Mouse (Mus musculus) ES-E14 (cell line): ENCODE measurements around the gene Arv1. TPM values are rescaled to one million over a fixed set of nuclear protein-coding genes. Genes with fewer than 3 reads are reported as not detected.

Experiments used
- DNase-seq: peaks from one replicate; pipeline ENCODE4 v3.0.0-alpha.2; 2013; ENCODE audit warnings: low read depth, low spot score
- H3K27ac ChIP-seq: 2 replicates; pipeline ENCODE4 v1.5.1; 2012; ENCODE audit warnings: low read depth, mild to moderate bottlenecking, low read length, moderate library complexity, mixed read lengths; ENCODE audit not compliant: poor library complexity, insufficient read depth, severe bottlenecking
- H3K36me3 ChIP-seq: 2 replicates; pipeline ENCODE4 v1.6.1; 2012; ENCODE audit warnings: mild to moderate bottlenecking, low read length, moderate library complexity, mixed read lengths; ENCODE audit not compliant: control insufficient read depth, poor library complexity, insufficient read depth, severe bottlenecking
- H3K4me1 ChIP-seq, 2 experiments: fragments of 150-350 bp in 1 of 2; sonication (generic) in 1 of 2; 2 replicates each; pipeline ENCODE4 v1.6.1; 2012; ENCODE audit warnings: low read length in 2 of 2, mild to moderate bottlenecking in 1 of 2, mixed read lengths in 1 of 2; ENCODE audit not compliant: control insufficient read depth in 2 of 2, insufficient read depth in 2 of 2, poor library complexity in 1 of 2
- H3K4me3 ChIP-seq, 2 experiments: fragments of 150-350 bp in 1 of 2; sonication (generic) in 1 of 2; 2 replicates each; pipeline ENCODE4 v1.5.1; 2012; ENCODE audit warnings: low read length in 2 of 2, low read depth in 1 of 2, mild to moderate bottlenecking in 1 of 2, mixed read lengths in 1 of 2; ENCODE audit not compliant: insufficient read depth in 1 of 2, poor library complexity in 1 of 2, severe bottlenecking in 1 of 2
- H3K9ac ChIP-seq: 2 replicates; pipeline ENCODE4 v1.6.1; 2012; ENCODE audit warnings: low read depth, mild to moderate bottlenecking, low read length, mixed read lengths; ENCODE audit not compliant: poor library complexity, insufficient read depth, severe bottlenecking
- H3K9me3 ChIP-seq: fragments of 150-350 bp; sonication (generic); 2 replicates; pipeline ENCODE4 v1.6.1; 2012; ENCODE audit warnings: low read depth, mild to moderate bottlenecking, low read length; ENCODE audit not compliant: control insufficient read depth, insufficient read depth
- CHD2 ChIP-seq: IDR thresholded peaks from 2 replicates; pipeline ENCODE4 v1.6.1; 2014; ENCODE audit warnings: mild to moderate bottlenecking, low read depth, low read length, inconsistent platforms
- HCFC1 ChIP-seq: IDR thresholded peaks from 2 replicates; pipeline ENCODE4 v1.6.1; 2012; ENCODE audit warnings: low read length, inconsistent platforms, borderline replicate concordance; ENCODE audit not compliant: insufficient read depth
- MAFK ChIP-seq: IDR thresholded peaks from 2 replicates; pipeline ENCODE4 v1.6.1; 2014; ENCODE audit warnings: mild to moderate bottlenecking, low read depth, low read length, inconsistent platforms; ENCODE audit not compliant: insufficient read depth
- ZC3H11A ChIP-seq: IDR thresholded peaks from 2 replicates; pipeline ENCODE4 v1.6.1; 2012; ENCODE audit warnings: low read depth, mild to moderate bottlenecking, inconsistent platforms, low read length, borderline replicate concordance
- ZNF384 ChIP-seq: IDR thresholded peaks from 2 replicates; pipeline ENCODE4 v1.6.1; 2012; ENCODE audit warnings: low read depth, low read length, inconsistent platforms
- in situ Hi-C, 2 experiments: fragments of 600-800 bp; cut with MboI; formaldehyde crosslinking; loops; one replicate each; pipeline ENCODE4 v1.15.1; 2025; ENCODE audit warnings: low sequenced_read_pairs in 2 of 2, inconsistent platforms in 1 of 2; ENCODE audit not compliant: unreplicated experiment in 2 of 2
- total RNA-seq: library from RNA; depleted of rRNA; stranded (reverse); fragments of 300-350 nt; gene quantifications from 2 replicates; pipeline ENCODE4 v1.2.3, GENCODE M21; 2012

Arv1 gene
- total RNA-seq, 1 experiment, result 25.1 TPM

DNA sequence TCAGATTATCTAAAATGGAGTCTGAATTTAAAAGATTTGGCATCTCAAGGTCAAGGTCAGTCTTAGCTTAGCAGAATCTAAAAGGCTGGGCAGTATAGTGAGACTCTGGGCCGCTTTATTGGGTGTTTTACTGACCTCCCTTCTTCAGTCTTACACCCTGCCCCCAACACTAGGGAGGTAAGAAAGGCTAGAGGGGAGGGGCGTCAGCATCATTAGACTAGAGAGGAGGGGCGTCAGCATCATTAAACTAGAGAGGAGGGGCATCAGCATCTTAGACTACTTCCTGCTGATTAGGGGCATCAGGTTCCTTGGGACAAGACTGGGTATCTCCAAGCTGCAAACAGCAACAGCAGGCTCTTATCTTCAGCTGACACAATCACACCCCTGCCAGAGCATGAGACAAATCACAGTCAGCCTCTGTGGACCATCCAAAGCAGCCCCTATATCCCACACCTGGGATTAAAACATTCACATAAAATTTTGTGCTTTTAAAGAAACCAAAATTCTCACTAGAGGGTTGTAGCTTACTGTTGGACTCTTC, 13.5 kb downstream of the Arv1 start:
- Histone ChIP-seq H3K4me3 (no peak overlapping the region), H3K9ac (no peak overlapping the region), H3K4me1 (0 out of 4 replicates have a peak, but pooled peaks cover 0 to 3% of the 10 kb centered on the region in 2 experiments), H3K36me3 (peaks cover 26% of the 10 kb centered on the region), H3K9me3 (no peaks in the 10 kb centered on the region), H3K27ac (no peak overlapping the region)
- DNase-seq, result no peak
- in situ Hi-C loops, result no loop called here
- TF ChIP-seq CHD2 (no peak), ZNF384 (no peak), MAFK (no peak), HCFC1 (no peak), ZC3H11A (no peak)

DNA sequence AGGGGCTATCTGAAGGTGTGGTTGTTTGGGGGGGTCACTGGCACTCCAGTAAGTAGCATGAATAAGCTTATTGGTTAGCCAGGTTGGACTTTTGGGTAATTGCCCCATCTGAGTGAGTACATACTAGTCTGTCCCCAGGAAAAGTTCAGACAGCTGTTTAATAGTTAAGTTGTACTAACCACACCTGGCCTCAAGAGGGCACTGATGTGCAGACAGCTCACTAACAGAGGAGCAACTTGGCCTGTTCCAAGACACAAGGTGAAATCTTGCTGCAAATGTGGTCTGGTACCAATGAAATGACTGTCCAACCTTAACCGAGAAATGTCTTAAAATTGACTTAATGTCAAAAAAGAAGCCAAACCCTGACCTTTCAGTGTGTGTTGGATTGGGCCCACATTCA, 17.3 kb downstream of the Arv1 start:
- 0 out of 4 replicates have a peak, but pooled peaks cover 0 to 3% of the 10 kb centered on the region in 2 experiments for H3K4me1 ChIP-seq
- DNase-seq, result no peak
- no peaks in the 10 kb centered on the region; the same call in 1 of the 2 replicates for H3K36me3 ChIP-seq
- in situ Hi-C loops, result no loop called here
- no peak overlapping the region for H3K27ac ChIP-seq
- no peak overlapping the region for H3K9ac ChIP-seq
- H3K9me3 ChIP-seq, result no peaks in the 10 kb centered on the region
- no peak overlapping the region for H3K4me3 ChIP-seq
- TF ChIP-seq CHD2 (no peak), MAFK (no peak), HCFC1 (no peak), ZC3H11A (no peak), ZNF384 (no peak)

DNA sequence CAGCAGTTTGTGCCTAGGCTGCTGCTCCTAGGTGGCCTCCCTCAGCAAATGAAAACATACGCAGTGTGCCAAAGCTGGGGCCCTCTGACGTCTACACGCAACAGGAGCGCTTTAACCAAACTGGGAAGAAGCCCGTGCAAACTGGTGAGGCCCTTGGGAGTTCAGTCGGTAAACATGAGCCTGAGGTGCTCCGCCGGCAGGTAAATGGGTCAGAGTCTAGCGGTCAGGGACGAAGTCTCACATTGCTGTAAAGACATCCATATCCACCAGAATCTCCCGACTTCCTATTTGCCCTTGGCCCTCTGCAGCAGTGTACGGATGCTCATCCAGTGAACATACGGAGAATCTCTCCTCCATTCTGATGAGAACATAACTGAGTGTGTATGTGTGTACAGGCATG, 24.7 kb downstream of the Arv1 start:
- Histone ChIP-seq H3K27ac (no peak overlapping the region), H3K9ac (no peak overlapping the region), H3K36me3 (no peaks in the 10 kb centered on the region), H3K4me1 (peaks cover 3% of the 10 kb centered on the region in 2 experiments; a peak in 1 of 4 replicates), H3K4me3 (no peak overlapping the region), H3K9me3 (no peaks in the 10 kb centered on the region)
- no peak for DNase-seq
- in situ Hi-C loops, result no loop called here
- no peak for TF ChIP-seq ZNF384
- no peak for TF ChIP-seq CHD2
- TF ChIP-seq ZC3H11A, result no peak
- TF ChIP-seq HCFC1, result no peak
- TF ChIP-seq MAFK, result no peak

DNA sequence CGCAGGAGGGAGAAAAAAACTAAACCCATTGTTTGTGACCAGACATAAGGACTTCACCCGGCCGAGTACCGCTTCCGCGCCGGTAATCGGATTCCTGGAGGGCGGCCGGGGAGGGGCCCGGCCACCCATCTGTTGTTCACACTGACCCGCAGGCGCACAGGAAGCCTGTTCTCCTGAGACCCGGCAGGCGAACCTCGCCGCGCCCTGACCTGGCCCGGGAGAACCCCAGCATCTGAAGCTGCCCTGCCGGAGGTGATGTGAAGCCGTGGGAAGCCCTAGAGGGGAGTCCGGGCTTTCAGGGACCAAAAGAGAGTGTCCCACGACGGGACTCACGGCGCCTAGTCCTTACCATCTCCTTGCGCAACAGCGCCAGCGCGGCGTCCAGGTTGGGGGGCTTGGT, 29.3 kb downstream of the Arv1 start:
- H3K9ac ChIP-seq, result peak overlapping the region; percentile 77
- no peaks in the 10 kb centered on the region for H3K36me3 ChIP-seq
- peaks cover 3 to 11% of the 10 kb centered on the region in 2 experiments; a peak in 2 of 4 replicates for H3K4me1 ChIP-seq
- H3K27ac ChIP-seq, result no peak overlapping the region
- H3K9me3 ChIP-seq, result no peaks in the 10 kb centered on the region
- in situ Hi-C loops, result no loop called here
- DNase-seq, result no peak
- peak overlapping the region; percentile 89 to 92 for H3K4me3 ChIP-seq
- TF ChIP-seq HCFC1, result no peak
- TF ChIP-seq ZC3H11A, result no peak
- no peak for TF ChIP-seq MAFK
- no peak for TF ChIP-seq ZNF384
- TF ChIP-seq CHD2, result no peak

DNA sequence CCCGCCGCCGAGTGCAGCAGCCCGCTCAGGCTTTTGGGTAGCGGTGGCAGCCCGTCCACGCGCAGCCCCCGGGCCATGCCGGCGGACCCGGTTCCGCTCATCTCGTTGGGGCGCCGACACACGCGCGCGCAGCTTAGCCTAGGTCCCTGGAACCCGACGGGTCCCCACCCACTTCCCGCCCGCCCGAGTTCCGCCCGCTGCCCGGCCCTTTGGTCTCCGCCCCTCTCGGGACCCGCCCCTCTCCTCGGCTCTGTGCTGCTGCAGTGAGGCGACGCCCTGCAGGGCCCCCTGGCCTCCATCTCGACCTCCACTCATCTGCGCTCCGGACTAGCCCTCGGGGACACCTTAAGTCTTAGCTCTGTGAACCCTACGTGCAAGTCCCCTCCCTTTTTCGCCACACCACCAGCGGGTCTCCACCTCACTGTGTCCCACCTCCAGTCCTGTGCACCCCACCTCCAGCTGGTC, 29.8 kb downstream of the Arv1 start, which contains the start of gene Fam89a:
Gene Fam89a, minus strand, starts transcription at position 124 of the 465 bp plus-strand sequence.
- H3K4me3 ChIP-seq, result peak within 1 kb of the TSS; percentile 89 to 92
- peak within 1 kb of the TSS; percentile 77 for H3K9ac ChIP-seq
- H3K27ac ChIP-seq, result no peak within 1 kb of the TSS
- no peaks in the 10 kb centered on the region for H3K36me3 ChIP-seq
- peak; percentile 54 for DNase-seq
- no peaks in the 10 kb centered on the region for H3K9me3 ChIP-seq
- peaks cover 3 to 13% of the 10 kb centered on the region in 2 experiments; a peak in 2 of 4 replicates for H3K4me1 ChIP-seq
- in situ Hi-C loops, result no loop called here
- peak; percentile 15; the same call in 1 of the 2 replicates for TF ChIP-seq HCFC1
- no peak for TF ChIP-seq MAFK
- no peak for TF ChIP-seq CHD2
- no peak for TF ChIP-seq ZNF384
- TF ChIP-seq ZC3H11A, result no peak
